Mouse (Mus musculus): ENCODE data around the gene Ttc17.

DNA sequence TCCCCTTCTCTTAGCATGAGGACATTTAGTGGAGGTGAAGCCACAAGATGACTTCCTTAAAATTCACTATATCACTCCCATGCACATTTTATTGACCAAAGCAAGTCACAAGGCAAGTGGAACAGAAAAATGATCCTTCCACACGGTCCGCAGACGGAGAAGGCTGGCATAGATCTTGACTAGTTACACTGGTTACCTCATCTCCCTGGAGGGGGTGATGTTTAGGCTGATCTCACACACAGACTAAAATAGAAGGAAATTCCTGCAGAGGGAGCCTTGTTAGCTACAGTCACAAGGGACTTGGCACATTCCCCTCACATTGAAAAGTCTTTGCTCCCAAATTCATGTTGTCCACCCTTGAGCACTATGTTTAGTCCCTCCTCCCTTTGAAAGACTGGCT, 130.8 kb downstream of the Ttc17 start:
- TF ChIP-seq CTCF (IDR thresholded peaks at IDR 0.05; ENCODE audit: insufficient read depth, low read depth, low read length) (no peak), POLR2A (IDR thresholded peaks at IDR 0.05; ENCODE audit: insufficient read depth, low read depth, low read length) (no peak)
